Mouse (Mus musculus): ENCODE measurements around the gene Fbxl17.

Gene Fbxl17

DNA sequence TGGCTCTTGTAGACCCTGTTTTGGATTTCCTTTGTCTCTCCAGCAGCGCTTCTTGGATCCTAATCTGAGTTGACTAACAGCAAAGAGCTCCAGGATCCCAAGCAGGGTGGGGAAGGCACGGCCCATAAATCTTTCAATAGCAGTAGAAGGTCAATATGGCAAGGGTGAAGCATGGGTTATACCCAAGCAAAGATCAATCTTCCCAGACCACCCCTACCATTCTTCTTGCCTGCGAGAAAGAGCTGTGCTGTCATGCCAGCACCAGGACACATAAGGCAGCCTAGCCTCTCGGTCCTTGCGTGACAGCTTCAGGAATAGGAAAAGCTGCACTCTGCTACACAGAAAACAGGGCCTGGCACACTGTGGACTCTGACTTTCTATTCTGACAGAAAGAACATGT is 279.0 kb downstream of the Fbxl17 start:
- DNase-seq (ENCODE audit: low spot score in 2 of 2), result peak in 1 of 2 experiments; percentile 22

- DNase-seq (ENCODE audit: low spot score in 2 of 2), result no peak
Observed at GRCm38 (mm10) chr17:63217016-63217415, 282.8 kb downstream of the Fbxl17 start.

GRCm38 (mm10) chr17:63212018-63212417 is 287.8 kb downstream of the Fbxl17 start:
- peak in 1 of 2 experiments; percentile 15 for DNase-seq (ENCODE audit: low spot score in 2 of 2)

GRCm38 (mm10) chr17:63209151-63209550 is 290.7 kb downstream of the Fbxl17 start:
- DNase-seq (ENCODE audit: low spot score in 2 of 2), result no peak

GRCm38 (mm10) chr17:63208346-63208745 is 291.5 kb downstream of the Fbxl17 start:
- peak in 1 of 2 experiments; percentile 19 for DNase-seq (ENCODE audit: low spot score in 2 of 2)

- peak in 1 of 2 experiments; percentile 18 for DNase-seq (ENCODE audit: low spot score in 2 of 2)
Observed at GRCm38 (mm10) chr17:63207714-63208113, 292.1 kb downstream of the Fbxl17 start.

DNA sequence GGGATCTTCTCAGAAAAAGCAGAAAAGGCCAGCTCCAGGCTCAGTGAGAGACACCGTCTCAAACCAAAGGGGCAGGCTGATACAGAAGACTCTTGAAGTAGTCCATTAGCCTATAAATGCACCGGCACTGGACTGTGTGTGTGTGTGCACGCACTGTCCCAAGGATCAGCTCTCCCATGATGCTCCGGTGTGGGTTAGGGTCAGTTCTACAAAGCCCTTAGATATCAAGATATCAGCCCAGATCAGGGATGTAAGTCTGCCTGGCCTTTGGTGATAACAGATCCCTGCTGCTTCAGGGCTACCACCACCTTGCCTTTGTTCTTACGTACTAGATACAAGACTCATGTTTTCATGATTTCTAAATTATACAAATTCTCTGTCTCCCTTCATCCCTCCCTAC is 294.5 kb downstream of the Fbxl17 start:
- DNase-seq (ENCODE audit: low spot score in 2 of 2), result no peak

- peak in 1 of 2 experiments; percentile 20 for DNase-seq (ENCODE audit: low spot score in 2 of 2)
Observed at GRCm38 (mm10) chr17:63203582-63204190, 296.1 kb downstream of the Fbxl17 start.

GRCm38 (mm10) chr17:63198703-63199102 is 301.1 kb downstream of the Fbxl17 start:
- DNase-seq (ENCODE audit: low spot score in 2 of 2), result no peak

DNA sequence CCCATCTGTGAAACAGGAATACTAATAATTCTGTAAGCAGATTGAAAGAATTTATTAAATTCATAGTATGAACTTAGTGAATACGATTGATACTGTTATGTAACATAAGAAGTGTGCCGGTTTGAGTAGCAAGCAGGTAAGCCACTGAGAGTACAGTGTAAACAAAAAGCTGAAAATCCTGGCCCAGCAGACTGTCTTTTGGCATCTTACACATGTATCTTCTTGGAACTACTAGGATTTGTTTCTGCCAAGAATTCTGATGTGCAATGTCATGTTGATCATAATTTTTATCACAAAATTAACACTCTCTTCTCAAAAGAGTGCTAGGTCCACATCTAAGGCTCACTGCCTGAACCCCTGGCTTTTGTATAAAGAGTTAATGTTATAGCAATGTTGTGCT is 304.3 kb downstream of the Fbxl17 start:
- DNase-seq (ENCODE audit: low spot score in 2 of 2), result peak in 1 of 2 experiments; percentile 14

- DNase-seq (ENCODE audit: low spot score in 2 of 2), result peak in 1 of 2 experiments; percentile 14
Observed at GRCm38 (mm10) chr17:63193196-63193595, 306.6 kb downstream of the Fbxl17 start.

GRCm38 (mm10) chr17:63191345-63191744 is 308.5 kb downstream of the Fbxl17 start:
- DNase-seq (ENCODE audit: low spot score in 2 of 2), result peak; percentile 36 to 48

DNA sequence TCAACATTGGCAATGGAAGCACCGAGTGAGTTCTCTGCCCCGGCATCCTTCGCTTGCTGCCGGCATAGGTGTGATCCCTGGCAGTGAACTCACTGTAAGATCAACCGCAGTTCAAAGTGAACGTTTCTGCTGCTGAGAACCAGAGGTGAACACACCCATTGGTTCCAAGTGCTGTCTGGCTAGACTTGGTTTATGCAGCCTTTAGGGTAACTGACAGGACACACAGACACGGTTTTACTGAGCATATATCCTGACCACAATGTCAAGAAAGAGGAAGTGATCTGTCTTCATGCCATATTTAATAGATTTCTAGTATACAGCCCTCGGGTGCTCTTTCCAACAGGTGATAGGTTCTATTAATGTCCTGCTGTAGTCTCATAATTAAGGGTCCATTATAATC is 310.5 kb downstream of the Fbxl17 start:
- peak in 1 of 2 experiments; percentile 12 for DNase-seq (ENCODE audit: low spot score in 2 of 2)

GRCm38 (mm10) chr17:63185531-63185930 is 314.3 kb downstream of the Fbxl17 start:
- DNase-seq (ENCODE audit: low spot score in 2 of 2), result peak; percentile 39 to 43

DNA sequence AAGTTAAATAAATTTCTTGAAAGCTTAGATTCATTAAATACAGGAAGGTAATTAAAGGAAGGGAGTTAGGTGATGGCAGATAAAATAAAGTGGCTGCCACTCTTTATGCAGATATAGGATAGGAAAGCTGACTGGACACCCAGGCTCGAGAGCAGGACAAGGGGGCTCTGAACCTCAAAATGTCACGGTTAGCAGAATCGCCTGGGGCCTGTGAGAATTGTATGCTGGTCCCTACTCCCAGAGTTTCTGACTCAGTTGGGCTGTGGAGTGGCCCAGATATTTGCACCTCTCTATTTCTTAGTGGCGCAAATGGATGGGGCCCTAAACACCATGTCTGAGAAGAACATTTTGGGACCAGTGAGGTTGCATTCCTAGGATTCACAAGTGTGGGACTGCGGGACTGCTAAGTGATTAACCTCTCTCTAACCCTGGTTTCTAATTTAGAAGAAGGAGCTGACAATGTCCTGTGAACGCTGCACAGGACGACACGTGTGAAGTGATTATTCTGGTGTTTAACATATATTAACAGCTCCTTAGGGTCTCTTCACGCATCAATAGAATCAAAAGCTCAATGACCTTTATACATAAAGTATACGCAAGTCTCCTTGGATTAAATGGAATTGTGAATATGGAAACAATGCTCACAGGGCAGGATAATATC is 314.8 kb downstream of the Fbxl17 start:
- peak in 1 of 2 experiments; percentile 16 for DNase-seq (ENCODE audit: low spot score in 2 of 2)

- no peak for DNase-seq (ENCODE audit: low spot score in 2 of 2)
Observed at GRCm38 (mm10) chr17:63183431-63183830, 316.4 kb downstream of the Fbxl17 start.

- no peak for DNase-seq (ENCODE audit: low spot score in 2 of 2)
Observed at GRCm38 (mm10) chr17:63181661-63182060, 318.2 kb downstream of the Fbxl17 start.

- DNase-seq (ENCODE audit: low spot score in 2 of 2), result peak in 1 of 2 experiments; percentile 15
Observed at GRCm38 (mm10) chr17:63180042-63180441, 319.8 kb downstream of the Fbxl17 start.

GRCm38 (mm10) chr17:63178331-63178730 is 321.5 kb downstream of the Fbxl17 start:
- no peak for DNase-seq (ENCODE audit: low spot score in 2 of 2)

GRCm38 (mm10) chr17:63176411-63176810 is 323.4 kb downstream of the Fbxl17 start:
- DNase-seq (ENCODE audit: low spot score in 2 of 2), result no peak

- no peak for DNase-seq (ENCODE audit: low spot score in 2 of 2)
Observed at GRCm38 (mm10) chr17:63172697-63173096, 327.1 kb downstream of the Fbxl17 start.

GRCm38 (mm10) chr17:63171890-63172491 is 327.8 kb downstream of the Fbxl17 start:
- no peak for DNase-seq (ENCODE audit: low spot score in 2 of 2)

GRCm38 (mm10) chr17:63171264-63171663 is 328.6 kb downstream of the Fbxl17 start:
- DNase-seq (ENCODE audit: low spot score in 2 of 2), result no peak

Measured in right cerebral cortex, postnatal 10 days (tissue).